Mouse (Mus musculus) Patski (cell line): ENCODE data around the gene Cyp4f18. TPM values are rescaled to one million over a fixed set of nuclear protein-coding genes. Genes with fewer than 3 reads are reported as not detected.

Experiments
- ATAC-seq: fragments of 100-300 bp; one replicate; pipeline ENCODE4 v1.8.0; 2021
- CTCF ChIA-PET: fragments of 350-600 bp; sonication (Branson Sonifier 250); formaldehyde crosslinking; loops from one replicate; lab custom pipeline; 2022; ENCODE audit warnings: inconsistent platforms; lab: Charles Lee
- POLR2A ChIA-PET: fragments of 350-600 bp; sonication (Branson Sonifier 250); formaldehyde crosslinking; loops from one replicate; lab custom pipeline; 2022; ENCODE audit warnings: antibody characterized with exemption, inconsistent platforms; lab: Charles Lee
- DNase-seq: peaks from one replicate; pipeline ENCODE4 v3.0.0-alpha.2; 2011; ENCODE audit warnings: low read depth, low spot score
- H3K27me3 ChIP-seq: fragments of 371-371 bp; one replicate; pipeline ENCODE4 v1.5.1; 2021
- CTCF ChIP-seq: fragments of 100-300 bp; IDR thresholded peaks from one replicate; pipeline ENCODE4 v1.5.1; 2021
- in situ Hi-C: fragments of 300-500 bp; cut with MboI; formaldehyde crosslinking; loops from 3 replicates; pipeline ENCODE4 v1.11.1; 2018; ENCODE audit warnings: low pct_unique_long_range_greater_than_20kb, mixed read lengths
- polyA plus RNA-seq: library from polyadenylated mRNA; unstranded; gene quantifications from one replicate; pipeline ENCODE4 v1.2.3, GENCODE M21; 2021

Gene Cyp4f18
- polyA plus RNA-seq, 1 experiment from 2014 or later = not detected

DNA sequence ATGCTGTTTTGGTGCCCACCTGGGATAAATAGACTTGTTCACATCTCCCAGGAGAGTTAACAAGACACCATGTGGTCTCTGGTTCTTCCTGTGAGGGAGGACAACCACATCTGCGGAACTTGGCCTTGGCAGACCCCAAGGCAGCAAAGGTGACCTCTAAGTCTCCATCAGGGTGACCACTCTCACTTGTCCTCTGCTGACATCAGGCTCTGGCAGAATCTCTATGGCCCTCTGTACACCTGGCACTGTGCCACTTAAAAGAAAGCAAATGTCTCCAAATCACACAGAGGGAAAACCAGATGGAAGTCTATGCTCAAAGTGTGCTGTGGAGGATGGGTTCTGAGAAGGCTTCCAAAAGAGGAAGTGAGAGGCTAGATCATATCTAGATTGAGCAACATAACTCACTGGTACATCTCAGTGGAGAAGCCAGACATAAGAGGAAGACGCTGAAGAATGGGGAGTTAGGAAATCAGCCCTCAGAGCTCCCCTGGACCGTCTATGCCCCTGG, 1.2 kb downstream of the Cyp4f18 start:
- CTCF ChIA-PET = no interaction called here
- DNase-seq (no peak), ATAC-seq (no peak)
- no peak for TF ChIP-seq CTCF
- in situ Hi-C loops = no loop called here
- no peaks in the 10 kb centered on the region for H3K27me3 ChIP-seq
- POLR2A ChIA-PET = no interaction called here

GRCm38 (mm10) chr8:72006763-72007162, 2.7 kb downstream of the Cyp4f18 start:
- peaks cover 6% of the 10 kb centered on the region for H3K27me3 ChIP-seq
- POLR2A ChIA-PET = no interaction called here
- ATAC-seq (no peak), DNase-seq (no peak)
- no peak for TF ChIP-seq CTCF
- in situ Hi-C loops = no loop called here
- CTCF ChIA-PET = no interaction called here

DNA sequence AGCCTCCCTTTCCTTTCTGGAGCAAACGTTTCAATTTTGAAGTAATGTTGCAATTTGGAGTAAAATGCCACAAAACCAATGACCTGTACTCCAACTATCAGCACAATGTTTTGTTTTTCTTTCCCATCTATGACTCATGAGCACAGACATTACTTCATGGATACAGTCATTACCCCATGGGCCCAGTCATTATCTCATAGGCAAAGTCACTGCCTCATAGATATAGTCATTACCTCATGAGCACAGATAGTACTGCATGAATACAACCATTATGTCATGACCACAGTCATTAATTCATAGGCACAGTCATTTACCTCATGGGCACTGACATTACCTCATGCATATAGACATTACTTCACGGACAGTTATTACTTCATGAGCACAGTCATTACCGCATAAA, 3.5 kb downstream of the Cyp4f18 start:
- DNase-seq (no peak), ATAC-seq (no peak)
- in situ Hi-C loops = no loop called here
- ChIA-PET POLR2A (no interaction called here), CTCF (no interaction called here)
- peaks cover 7% of the 10 kb centered on the region for H3K27me3 ChIP-seq
- TF ChIP-seq CTCF = no peak

DNA sequence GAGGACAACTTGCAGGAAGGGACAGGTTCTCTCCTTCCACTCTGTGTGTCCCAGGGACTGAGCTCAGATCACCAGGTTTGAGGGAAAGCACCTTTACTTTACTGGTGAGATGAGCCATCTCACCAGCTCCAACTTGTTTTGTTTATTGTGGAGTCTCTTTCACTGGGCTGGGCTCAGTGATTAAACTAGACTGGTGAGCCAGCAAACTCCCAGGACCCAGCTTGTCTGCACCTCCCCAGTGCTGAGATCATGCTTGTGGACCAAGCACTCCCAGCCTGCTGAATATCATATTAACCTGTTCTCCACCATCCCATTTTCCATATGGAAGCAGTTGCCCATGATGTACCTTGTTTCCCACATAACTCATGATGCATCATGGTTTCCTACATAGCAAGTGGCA, 6.5 kb downstream of the Cyp4f18 start:
- CTCF ChIA-PET = no interaction called here
- TF ChIP-seq CTCF = no peak
- no peak for ATAC-seq

DNA sequence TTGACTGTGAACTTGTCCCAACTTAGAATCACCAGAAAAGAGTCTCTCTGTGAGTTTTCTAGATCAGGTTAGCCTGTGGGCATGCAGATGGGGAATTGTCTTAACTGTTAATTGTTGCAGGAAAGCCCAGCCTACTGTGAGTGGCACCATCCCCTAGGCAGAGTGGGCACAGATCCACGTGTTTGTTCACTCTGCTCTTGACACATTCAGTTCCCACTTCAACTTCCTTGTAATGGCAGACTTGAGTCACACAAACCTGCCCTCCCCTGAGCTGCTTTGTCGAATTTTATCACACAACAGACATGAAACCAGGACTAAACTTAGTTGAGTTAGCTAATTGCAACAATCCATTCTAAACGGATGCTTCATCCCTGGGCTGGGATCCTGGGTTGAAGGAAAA, 9.2 kb downstream of the Cyp4f18 start:
- CTCF ChIA-PET = no interaction called here
- no peak for TF ChIP-seq CTCF
- DNase-seq (no peak), ATAC-seq (no peak)
- in situ Hi-C loops = no loop called here
- H3K27me3 ChIP-seq = peaks cover 10% of the 10 kb centered on the region
- POLR2A ChIA-PET = no interaction called here

More for the DNA sequence above, 6.5 kb downstream of the Cyp4f18 start:
- in situ Hi-C loops = no loop called here
- peaks cover 10% of the 10 kb centered on the region for H3K27me3 ChIP-seq
- DNase-seq = no peak
- POLR2A ChIA-PET = no interaction called here

- POLR2A ChIA-PET = no interaction called here
- CTCF ChIA-PET = no interaction called here
Observed at GRCm38 (mm10) chr8:71999434-71999833, 10.0 kb downstream of the Cyp4f18 start.

GRCm38 (mm10) chr8:71988867-71989599, 20.4 kb downstream of the Cyp4f18 start:
- ChIA-PET CTCF (no interaction called here), POLR2A (no interaction called here)
- peaks cover 40% of the 10 kb centered on the region for H3K27me3 ChIP-seq
- DNase-seq (no peak), ATAC-seq (no peak)
- TF ChIP-seq CTCF = no peak
- in situ Hi-C loops = loop anchor here (25.0 kb wide), 2 partner anchors 227 to 852 kb away; no protein-coding TSS in a partner anchor

More at GRCm38 (mm10) chr8:71999434-71999833, 10.0 kb downstream of the Cyp4f18 start:
- DNase-seq (no peak), ATAC-seq (no peak)
- H3K27me3 ChIP-seq = peaks cover 10% of the 10 kb centered on the region
- TF ChIP-seq CTCF = no peak
- in situ Hi-C loops = loop anchor here (25.0 kb wide), 2 partner anchors 237 to 862 kb away; no protein-coding TSS in a partner anchor

DNA sequence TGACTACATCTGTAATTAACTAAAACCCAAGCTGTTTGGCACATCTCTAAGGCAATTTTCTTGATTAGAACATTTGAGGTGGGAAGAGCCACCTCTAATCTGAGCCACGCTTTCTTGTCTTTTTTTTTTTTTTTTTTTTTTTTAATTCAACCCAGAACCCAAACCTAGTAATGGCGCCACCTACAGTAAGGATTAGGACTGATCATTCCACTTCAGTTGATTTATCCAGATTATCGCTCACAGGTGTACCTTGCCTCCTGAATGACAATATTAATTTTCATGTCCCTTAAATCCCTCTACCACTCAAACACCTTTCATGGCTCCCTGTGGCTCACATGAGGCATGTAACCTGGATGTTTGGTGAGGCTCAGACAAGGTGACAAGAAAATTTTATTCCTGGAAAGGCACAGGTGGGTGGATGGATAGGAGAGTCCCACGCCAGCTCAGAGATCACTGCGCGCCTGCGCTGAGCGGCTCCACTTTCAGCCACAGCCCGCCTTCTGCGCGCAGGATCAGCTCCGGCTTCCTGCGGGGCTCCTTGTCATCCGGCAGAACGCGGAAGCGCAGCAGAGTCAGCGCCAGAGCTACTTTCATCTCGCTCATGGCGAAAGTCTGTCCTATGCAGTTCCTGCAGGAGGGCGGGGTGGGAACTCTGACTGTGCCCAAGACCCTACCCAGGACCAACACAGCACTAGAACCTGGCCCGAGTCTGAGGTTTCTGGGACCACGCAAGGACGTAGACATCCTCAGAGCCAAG, 21.1 kb downstream of the Cyp4f18 start:
- POLR2A ChIA-PET = interaction anchor here (1.6 kb wide), 1 partner anchor 28 kb away, joined by 3 read pairs; no protein-coding TSS in a partner anchor
- ATAC-seq = peak; percentile 13
- in situ Hi-C loops = loop anchor here (25.0 kb wide), 2 partner anchors 226 to 851 kb away; no protein-coding TSS in a partner anchor
- DNase-seq = no peak
- CTCF ChIA-PET = no interaction called here
- peaks cover 40% of the 10 kb centered on the region for H3K27me3 ChIP-seq
- no peak for TF ChIP-seq CTCF

DNA sequence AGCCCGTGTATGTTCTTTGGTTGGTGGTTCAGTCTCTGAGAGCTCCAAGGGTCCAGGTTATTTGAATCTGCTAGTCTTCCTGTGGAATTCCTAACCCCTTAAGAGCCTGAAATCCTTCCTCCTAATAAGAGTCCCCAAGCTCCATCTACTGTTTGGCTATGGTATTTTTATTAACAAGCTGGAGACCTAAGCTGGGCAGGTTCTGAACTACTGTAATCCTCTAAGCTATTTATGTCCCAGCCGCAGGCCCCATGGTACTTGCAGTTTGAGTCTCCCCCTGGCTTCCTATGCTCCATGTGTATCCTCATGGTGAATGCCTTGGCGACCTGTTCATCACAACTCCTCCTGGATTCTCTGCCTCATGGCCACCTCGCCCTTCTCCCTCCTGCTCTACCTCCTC, 24.8 kb downstream of the Cyp4f18 start:
- no peak for DNase-seq
- peak; percentile 45 for TF ChIP-seq CTCF
- ChIA-PET CTCF (interaction anchor here (1.1 to 1.2 kb wide), 2 partner anchors 12 to 76 kb away, joined by 3 read pairs; partner anchors contain the start of genes Zfp617 and Zfp882), POLR2A (no interaction called here)
- peaks cover 31% of the 10 kb centered on the region for H3K27me3 ChIP-seq
- peak; percentile 31 for ATAC-seq
- in situ Hi-C loops = loop anchor here (25.0 kb wide), 2 partner anchors 222 to 847 kb away; no protein-coding TSS in a partner anchor

- ChIA-PET POLR2A (no interaction called here), CTCF (no interaction called here)
- H3K27me3 ChIP-seq = peaks cover 7% of the 10 kb centered on the region
- no peak for TF ChIP-seq CTCF
- DNase-seq (no peak), ATAC-seq (no peak)
- in situ Hi-C loops = loop anchor here (25.0 kb wide), 2 partner anchors 219 to 844 kb away; no protein-coding TSS in a partner anchor
Observed at GRCm38 (mm10) chr8:71981456-71981855, 28.0 kb downstream of the Cyp4f18 start.
